Mouse (Mus musculus) T-cell, adult 2 months (primary cell): Measurements from ENCODE around the gene Pmvk.
A peak's percentile ranks its signal among the peaks of the same experiment; 100 is the strongest.

Experiments
- DNase-seq: peaks from one replicate; pipeline ENCODE4 v3.0.0; 2022; ENCODE audit warnings: low spot score

The Pmvk gene

GRCm38 (mm10) chr3:89454401-89455177 lies at the start of gene Pmvk:
Gene Pmvk, plus strand, starts transcription at chr3:89454541.
- DNase-seq = no peak

- no peak for DNase-seq
Measured at GRCm38 (mm10) chr3:89406887-89407286, 47.5 kb upstream of the Pmvk start.

GRCm38 (mm10) chr3:89408448-89408847 lies 45.9 kb upstream of the Pmvk start:
- DNase-seq = no peak

DNA sequence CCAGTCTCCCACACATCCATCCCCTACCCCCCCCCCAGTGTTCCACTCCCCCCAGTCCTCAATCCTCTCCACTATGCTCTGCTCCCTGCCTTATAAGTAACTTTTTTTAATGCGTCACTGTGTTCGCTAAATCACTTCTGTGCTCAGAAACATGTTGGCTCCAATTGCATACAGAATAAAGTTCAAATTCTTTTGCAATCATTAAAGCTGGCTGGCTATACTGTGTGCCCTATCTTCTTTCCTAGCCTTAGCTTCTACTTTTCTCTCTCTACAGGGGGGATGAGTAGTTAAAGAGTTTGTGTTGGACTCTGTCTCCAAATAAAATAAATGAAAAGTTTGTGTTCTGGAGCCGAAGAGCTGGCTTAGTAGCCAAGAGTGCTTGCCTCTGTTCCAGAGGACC lies 44.6 kb upstream of the Pmvk start:
- DNase-seq = no peak

DNA sequence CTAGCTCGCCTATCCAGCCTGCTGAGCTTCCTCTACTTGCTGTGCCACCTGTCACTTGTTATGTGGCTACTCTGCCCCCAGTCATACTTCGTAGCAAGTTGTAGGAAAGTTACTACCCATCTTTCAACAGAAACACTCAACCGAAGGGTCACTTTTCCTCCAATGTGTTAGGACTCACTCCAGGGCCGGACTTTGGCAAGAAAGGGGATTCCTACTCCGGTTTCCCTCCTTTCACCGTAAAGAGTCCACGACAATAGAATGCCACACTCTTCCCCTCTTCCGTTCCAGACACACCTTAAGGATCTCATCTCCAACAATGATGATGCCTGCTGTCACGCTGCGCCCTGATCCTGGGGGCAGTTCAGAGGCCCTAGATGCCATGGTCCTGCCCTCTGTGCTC lies 43.5 kb upstream of the Pmvk start:
- no peak for DNase-seq

DNA sequence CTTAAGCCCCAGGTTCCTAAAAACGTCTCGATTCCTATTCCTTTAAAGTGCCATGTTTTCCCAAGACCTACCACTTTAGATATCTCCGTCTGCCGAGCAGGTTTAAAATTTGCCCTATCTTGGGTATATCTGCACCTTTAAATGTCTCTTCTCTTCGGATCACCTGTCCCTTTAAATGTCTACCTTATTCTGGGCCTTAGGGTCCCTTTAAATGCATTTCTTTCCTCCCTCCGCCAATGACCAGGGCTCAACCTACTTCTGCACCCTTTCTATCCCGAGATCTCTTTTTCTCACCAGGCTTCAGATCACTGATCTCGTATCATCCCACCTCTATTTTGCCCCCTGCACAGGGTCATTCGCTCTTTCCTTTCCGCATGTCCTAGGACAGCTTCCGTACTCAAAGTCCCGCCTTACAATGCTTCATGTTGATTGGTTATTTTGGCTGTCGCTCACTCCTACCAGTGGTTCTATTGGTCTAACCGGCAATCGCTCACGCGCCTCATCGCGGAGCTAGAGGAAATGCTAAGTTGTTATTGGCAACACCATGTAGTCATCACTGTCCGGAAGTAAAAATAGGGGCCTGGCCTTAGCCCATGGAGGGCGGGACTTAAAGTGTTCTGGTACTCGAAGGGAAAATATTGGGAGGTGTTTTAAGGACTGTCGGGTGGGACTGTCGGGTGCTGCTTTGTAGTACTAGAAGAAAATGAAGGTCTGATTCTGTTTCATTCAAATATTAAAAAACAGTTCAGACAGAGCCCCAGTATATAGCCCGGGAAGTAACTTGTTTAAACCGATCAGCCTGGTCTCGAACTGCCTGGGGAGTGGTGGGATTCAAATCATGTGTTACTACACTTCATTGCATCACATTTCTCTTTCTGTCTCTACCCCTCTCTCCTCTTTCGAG lies 42.6 kb upstream of the Pmvk start, which contains the start of gene Flad1:
Gene Flad1, minus strand, starts transcription at position 381 of the 904 bp plus-strand sequence.
- DNase-seq = peak; percentile 98

- DNase-seq = no peak
Measured at GRCm38 (mm10) chr3:89416158-89416557, 38.2 kb upstream of the Pmvk start.

DNA sequence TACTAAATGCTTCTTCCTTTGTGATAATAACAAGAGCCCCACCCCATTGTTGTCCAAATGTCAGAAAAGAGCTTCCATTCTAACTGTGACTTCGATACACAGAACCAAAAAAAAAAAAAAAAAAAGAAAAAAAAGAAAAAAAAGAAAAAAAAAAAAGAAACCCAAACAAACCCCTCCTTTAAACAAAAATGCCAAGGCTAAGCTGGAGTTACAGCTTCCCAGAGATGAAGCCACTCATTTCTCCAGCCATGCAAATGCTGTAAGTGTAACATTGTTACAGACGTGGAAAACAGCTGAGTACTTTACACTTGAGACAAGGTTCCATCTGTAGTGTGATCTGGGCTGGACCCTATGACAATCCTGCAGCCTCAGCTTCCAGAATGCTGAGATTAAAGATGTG lies 37.2 kb upstream of the Pmvk start:
- no peak for DNase-seq

GRCm38 (mm10) chr3:89417840-89418169 lies 36.5 kb upstream of the Pmvk start:
- DNase-seq = no peak

DNA sequence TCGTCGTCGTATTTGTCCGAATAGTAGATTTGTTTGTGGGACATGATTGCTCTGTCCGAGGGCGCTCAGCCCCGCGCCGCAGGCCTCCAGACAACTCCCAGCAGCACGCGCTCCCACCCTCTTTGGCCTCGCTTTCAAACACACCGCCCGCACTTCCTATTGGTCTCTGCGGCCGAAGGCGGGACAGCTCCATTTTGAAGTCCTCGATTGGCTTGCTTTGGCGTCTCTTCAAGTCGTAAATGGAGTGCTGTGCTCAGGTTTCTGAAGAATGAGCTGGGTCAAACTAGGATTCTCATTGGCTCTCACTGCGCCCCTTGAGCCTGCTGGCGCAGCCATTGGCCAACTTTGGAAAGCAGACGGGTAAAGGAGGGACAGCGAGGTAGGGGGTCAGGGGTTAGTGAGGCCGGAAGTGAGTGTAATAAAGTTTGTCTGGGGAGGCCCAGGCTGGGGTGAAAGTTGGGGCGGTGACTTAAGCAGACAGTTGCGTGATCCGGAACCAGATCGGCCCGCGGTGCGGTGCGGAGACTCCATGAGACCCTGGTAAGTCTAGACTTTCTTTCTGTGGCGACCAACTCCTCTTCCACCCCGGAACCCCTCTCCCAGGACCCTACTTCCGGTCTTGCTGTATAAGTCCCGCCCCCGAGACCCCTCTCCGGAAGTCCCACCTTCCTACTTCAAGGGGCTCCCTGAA lies 36.0 kb upstream of the Pmvk start, which contains the start of the genes Cks1b and Shc1:
Gene Cks1b, minus strand, starts transcription at position 214 of the 691 bp plus-strand sequence.
Gene Shc1, plus strand, starts transcription at position 274 of the 691 bp plus-strand sequence.
- DNase-seq = peak; percentile 97

- DNase-seq = no peak
Measured at GRCm38 (mm10) chr3:89418861-89419250, 35.5 kb upstream of the Pmvk start.

DNA sequence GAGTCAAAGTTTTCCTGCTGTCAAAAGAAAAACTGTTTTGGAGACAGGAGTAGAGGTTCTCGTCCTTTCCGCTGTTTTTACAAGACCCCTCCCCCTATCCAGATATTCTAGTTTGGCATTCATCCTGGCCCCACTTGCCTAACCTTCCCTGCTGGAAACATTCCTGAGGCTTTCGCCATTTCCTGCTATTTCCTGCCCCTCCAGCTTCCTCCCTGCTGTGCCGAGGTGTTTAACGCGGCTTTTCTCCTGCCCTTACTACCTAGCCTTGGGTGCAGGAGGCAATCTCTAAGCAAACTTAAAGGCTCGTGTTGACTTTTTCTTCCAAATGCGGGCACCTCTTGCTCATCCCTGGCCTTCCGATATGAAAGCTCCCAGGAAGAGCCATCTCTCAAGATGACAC lies 34.8 kb upstream of the Pmvk start:
- DNase-seq = no peak

- no peak for DNase-seq
Measured at GRCm38 (mm10) chr3:89419981-89420380, 34.4 kb upstream of the Pmvk start.

DNA sequence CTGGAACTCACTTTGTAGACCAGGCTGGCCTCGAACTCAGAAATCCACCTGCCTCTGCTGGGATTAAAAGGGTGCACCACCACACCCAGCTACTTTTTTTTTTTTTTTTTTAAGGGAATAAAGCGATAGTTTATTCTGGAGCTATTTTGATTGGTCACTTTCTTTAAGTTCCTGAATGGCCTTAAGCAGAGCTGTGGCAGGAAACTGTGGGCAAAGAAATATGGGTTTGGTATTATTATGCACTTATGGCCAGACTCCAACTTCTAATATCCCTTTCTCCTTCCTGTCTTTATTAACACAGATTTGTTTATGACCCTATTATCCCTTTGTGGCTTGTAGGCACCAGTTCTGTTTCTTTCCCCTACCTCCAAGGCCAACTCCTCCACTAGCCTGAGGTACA lies 33.9 kb upstream of the Pmvk start:
- no peak for DNase-seq

- DNase-seq = no peak
Measured at GRCm38 (mm10) chr3:89421002-89421774, 33.2 kb upstream of the Pmvk start.

DNA sequence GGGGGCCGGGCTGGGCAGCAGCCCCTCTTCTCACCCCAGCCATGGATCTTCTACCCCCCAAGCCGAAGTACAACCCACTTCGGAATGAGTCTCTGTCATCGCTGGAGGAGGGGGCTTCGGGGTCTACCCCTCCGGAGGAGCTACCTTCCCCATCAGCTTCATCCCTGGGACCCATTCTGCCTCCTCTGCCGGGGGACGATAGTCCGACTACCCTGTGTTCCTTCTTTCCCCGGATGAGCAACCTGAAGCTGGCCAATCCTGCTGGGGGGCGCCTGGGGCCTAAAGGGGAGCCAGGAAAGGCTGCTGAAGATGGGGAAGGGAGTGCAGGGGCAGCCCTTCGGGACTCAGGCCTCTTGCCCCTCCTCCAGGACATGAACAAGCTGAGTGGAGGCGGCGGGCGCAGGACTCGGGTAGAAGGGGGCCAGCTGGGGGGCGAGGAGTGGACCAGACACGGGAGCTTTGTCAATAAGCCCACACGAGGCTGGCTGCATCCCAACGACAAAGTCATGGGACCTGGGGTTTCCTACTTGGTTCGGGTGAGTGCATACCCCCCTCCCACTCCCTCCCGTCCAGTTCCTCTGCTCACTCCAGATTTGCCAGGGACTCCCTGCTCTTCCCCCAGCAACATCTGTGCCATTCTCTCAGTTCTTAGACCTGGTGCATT lies 32.4 kb upstream of the Pmvk start:
- no peak for DNase-seq

- DNase-seq = no peak
Measured at GRCm38 (mm10) chr3:89422556-89423205, 31.7 kb upstream of the Pmvk start.

GRCm38 (mm10) chr3:89424416-89425140 lies 29.8 kb upstream of the Pmvk start:
- DNase-seq = no peak

DNA sequence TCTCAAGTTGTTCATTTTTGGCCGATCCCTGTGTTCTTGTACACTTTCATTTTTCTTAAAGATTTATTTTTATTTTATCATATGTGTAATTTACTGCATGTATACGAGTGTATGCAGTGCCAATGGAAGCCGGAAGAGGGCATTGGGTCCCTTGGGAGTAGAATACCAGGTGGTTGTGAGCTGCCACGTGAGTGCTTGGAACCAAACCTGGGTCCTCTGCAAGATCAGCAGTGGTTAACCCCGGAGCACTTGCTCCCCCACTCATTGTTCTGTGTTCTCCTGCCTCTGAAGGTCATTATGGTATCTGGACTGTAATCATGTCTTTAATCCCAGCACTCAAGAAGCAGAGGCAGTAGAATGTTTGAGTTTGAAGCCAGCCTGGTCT lies 29.2 kb upstream of the Pmvk start:
- DNase-seq = no peak

DNA sequence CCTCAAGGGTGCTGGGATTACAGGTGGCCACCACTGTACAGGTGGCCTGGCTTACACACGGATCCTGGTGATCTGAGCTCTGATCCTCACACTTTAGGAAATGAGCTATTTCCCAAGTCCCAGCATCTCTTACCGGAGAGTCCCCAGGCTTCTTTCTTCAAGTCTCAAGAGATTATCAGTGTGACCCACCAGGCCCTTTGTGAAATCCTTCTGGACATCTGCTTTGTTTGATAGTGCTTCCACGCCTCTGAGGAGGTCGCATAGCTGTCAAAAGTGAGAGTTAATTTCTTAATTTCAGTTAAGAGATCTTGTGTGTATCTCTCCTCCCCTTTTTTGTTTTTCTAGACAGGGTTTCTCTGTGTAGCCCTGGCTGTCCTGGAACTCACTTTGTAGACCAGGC lies 28.5 kb upstream of the Pmvk start:
- DNase-seq = no peak
